Mouse (Mus musculus) hindbrain, embryonic 14.5 days (tissue): ENCODE data around the gene Foxp1. TPM values are rescaled to one million over a fixed set of nuclear protein-coding genes. Genes with fewer than 3 reads are reported as not detected.

Experiments
- ATAC-seq: fragments of 200-750 bp; cut with Nextera tagmentation; 2 replicates; pipeline ENCODE4 v1.8.0; 2017; ENCODE audit warnings: moderate number of reproducible peaks, mild to moderate bottlenecking, moderate TSS enrichment, moderate library complexity; ENCODE audit not compliant: low FRiP score
- DNase-seq: peaks from one replicate; pipeline ENCODE4 v3.0.0-alpha.2; 2015; ENCODE audit warnings: low spot score
- H3K27ac ChIP-seq: fragments of 300-500 bp; sonication (generic); 2 replicates; pipeline ENCODE4 v1.5.1; 2014; ENCODE audit warnings: mild to moderate bottlenecking, moderate library complexity
- H3K27me3 ChIP-seq: fragments of 300-500 bp; sonication (generic); 2 replicates; pipeline ENCODE4 v1.6.1; 2014; ENCODE audit warnings: mild to moderate bottlenecking, low read length, mixed read lengths; ENCODE audit not compliant: control insufficient read depth, insufficient read depth
- H3K36me3 ChIP-seq: fragments of 300-500 bp; sonication (generic); replicated peaks from 2 replicates; pipeline ENCODE4 v1.6.1; 2014; ENCODE audit not compliant: control insufficient read depth, insufficient read depth
- H3K4me1 ChIP-seq: fragments of 300-500 bp; sonication (generic); replicated peaks from 2 replicates; pipeline ENCODE4 v1.6.1; 2014; ENCODE audit warnings: antibody characterized with exemption, low read length, mixed read lengths; ENCODE audit not compliant: control insufficient read depth, insufficient read depth
- H3K4me2 ChIP-seq: fragments of 300-500 bp; sonication (generic); replicated peaks from 2 replicates; pipeline ENCODE4 v1.6.1; 2014; ENCODE audit warnings: mild to moderate bottlenecking, moderate library complexity
- H3K4me3 ChIP-seq: fragments of 300-500 bp; sonication (generic); replicated peaks from 2 replicates; pipeline ENCODE4 v1.5.1; 2014; ENCODE audit warnings: mild to moderate bottlenecking, low read length
- H3K9ac ChIP-seq: fragments of 300-500 bp; sonication (generic); 2 replicates; pipeline ENCODE4 v1.6.1; 2014
- H3K9me3 ChIP-seq: fragments of 300-500 bp; sonication (generic); 2 replicates; pipeline ENCODE4 v1.6.1; 2016; ENCODE audit warnings: low read length; ENCODE audit not compliant: control insufficient read depth
- WGBS: fragments of 180-500 bp; shearing (Covaris S2); extraction: QIAGEN DNeasy Blood & Tissue Kit; methylation state at CpG from one replicate; pipeline ENCODE4 v1.1.7; 2014; 5-methylcytosine and 5-hydroxymethylcytosine counted together
- polyA plus RNA-seq: library from polyadenylated mRNA; unstranded; fragments of >200 nt; fragmentation: Nextera tagmentation; extraction: Ambion mirVana; gene quantifications from 2 replicates; pipeline ENCODE4 v1.2.1, GENCODE M21; 2014

The Foxp1 gene
- polyA plus RNA-seq, 1 experiment from 2014 or later, result 68.3 TPM

DNA sequence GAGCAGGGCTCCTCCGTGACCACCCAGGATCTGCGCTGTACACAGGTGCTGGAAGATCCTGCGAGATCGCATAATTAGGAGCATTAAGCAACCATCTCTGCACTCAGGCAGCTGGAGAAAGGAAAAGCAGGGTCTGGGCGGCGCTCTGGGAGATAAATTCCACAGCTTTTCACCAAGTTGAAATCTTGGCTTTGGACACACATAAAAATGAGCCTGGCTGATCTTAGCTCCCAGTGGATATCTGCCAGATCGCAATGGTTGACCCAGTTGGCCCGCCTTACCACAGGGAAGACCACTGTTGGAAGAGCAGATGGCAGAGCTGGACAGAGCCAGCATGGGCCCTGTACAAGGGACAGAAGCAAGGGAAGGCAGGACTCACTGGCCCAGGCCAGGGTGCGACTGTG lies 13.3 kb downstream of the Foxp1 start:
- no peaks in the 10 kb centered on the region for H3K9me3 ChIP-seq
- 70% methylated on average over 9 of the region's 9 CpGs for WGBS
- H3K4me2 ChIP-seq, result no peak overlapping the region
- no peaks in the 10 kb centered on the region; the same call in 1 of the 2 replicates for H3K27me3 ChIP-seq
- H3K4me1 ChIP-seq, result peaks cover 11% of the 10 kb centered on the region
- H3K4me3 ChIP-seq, result no peak overlapping the region
- ATAC-seq (no peak), DNase-seq (peak; percentile 56)
- H3K27ac ChIP-seq, result no peak overlapping the region
- no peaks in the 10 kb centered on the region for H3K36me3 ChIP-seq
- no peak overlapping the region for H3K9ac ChIP-seq

DNA sequence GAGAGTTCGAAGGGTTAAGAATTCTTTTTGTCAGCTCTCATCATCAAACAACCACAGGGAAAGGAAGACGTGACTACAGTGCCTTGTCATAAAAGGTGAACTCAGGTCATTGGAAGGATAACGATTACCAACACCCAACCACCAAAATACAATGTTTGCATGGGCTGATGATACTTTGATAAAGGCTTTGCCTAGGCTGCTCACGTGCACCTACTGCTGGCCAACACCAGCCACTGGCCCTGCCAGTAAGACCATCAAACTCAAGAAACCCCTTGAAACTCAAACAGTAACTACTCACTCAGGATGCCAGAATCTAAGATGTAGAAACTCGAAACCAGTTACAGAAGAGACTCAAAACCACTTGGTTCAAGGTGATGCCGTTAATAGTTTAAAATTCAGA lies 15.7 kb downstream of the Foxp1 start:
- no peaks in the 10 kb centered on the region for H3K27me3 ChIP-seq
- no peak overlapping the region for H3K4me3 ChIP-seq
- no peak for DNase-seq
- ATAC-seq, result no peak
- WGBS, result 90% methylated on average over 6 of the region's 6 CpGs
- H3K4me2 ChIP-seq, result no peak overlapping the region
- H3K36me3 ChIP-seq, result no peaks in the 10 kb centered on the region
- no peak overlapping the region for H3K27ac ChIP-seq
- no peaks in the 10 kb centered on the region for H3K9me3 ChIP-seq
- H3K9ac ChIP-seq, result no peak overlapping the region
- H3K4me1 ChIP-seq, result peaks cover 11% of the 10 kb centered on the region; the same call in 1 of the 2 replicates

DNA sequence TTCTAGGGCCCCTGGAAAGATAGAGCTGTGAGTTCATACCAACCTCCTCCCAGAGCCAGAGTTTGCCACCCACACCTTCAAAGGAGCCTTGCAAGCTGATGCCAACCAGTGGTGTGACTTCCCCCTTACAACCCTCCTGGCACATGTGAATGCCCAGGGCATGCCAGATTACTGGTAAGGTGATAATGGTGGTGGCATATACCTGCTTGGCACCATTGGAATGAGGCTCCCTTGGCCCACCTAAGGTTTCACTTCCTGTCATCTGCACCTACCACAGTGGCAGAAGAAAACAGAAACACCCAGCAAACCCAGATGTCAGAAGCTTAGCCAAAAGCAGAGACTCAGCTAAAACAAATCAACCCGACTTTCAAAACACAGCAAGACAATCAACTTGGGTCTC lies 18.8 kb downstream of the Foxp1 start:
- Histone ChIP-seq H3K36me3 (no peaks in the 10 kb centered on the region), H3K27me3 (no peaks in the 10 kb centered on the region), H3K4me2 (no peak overlapping the region), H3K4me1 (no peaks in the 10 kb centered on the region), H3K27ac (no peak overlapping the region), H3K9ac (no peak overlapping the region), H3K4me3 (no peak overlapping the region), H3K9me3 (no peaks in the 10 kb centered on the region)
- DNase-seq (no peak), ATAC-seq (no peak)
- 84% methylated on average over 1 of the region's 1 CpGs for WGBS

- H3K27ac ChIP-seq, result no peak overlapping the region
- ATAC-seq (no peak), DNase-seq (no peak)
- no peaks in the 10 kb centered on the region for H3K36me3 ChIP-seq
- H3K9me3 ChIP-seq, result no peaks in the 10 kb centered on the region
- no peaks in the 10 kb centered on the region for H3K4me1 ChIP-seq
- 95% methylated on average over 2 of the region's 2 CpGs for WGBS
- H3K4me2 ChIP-seq, result no peak overlapping the region
- no peak overlapping the region for H3K4me3 ChIP-seq
- H3K27me3 ChIP-seq, result no peaks in the 10 kb centered on the region
- H3K9ac ChIP-seq, result no peak overlapping the region
These were observed 19.8 kb downstream of the Foxp1 start for GRCm38 (mm10) chr6:99502727-99503126.

DNA sequence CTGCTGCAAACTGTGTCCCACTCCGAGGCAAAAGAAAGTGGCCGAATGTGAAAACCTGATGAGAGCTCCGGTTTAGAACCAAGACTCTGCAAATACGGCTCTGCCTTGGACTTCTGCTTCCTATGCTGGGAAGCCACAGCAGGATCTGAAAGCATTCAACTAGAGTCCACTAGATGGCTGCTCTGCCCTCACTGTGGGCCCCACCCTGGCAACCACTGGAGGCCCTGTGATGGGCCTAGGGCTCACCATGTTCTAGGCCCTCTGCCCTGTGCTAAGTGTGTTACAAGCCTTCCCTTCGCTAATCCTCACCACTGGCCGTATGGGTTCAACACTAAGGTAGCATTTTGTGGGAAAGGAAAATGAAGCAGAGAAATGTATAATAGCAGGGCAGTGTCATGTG lies 20.2 kb downstream of the Foxp1 start:
- Histone ChIP-seq H3K27me3 (no peaks in the 10 kb centered on the region), H3K4me3 (no peak overlapping the region), H3K4me1 (no peaks in the 10 kb centered on the region), H3K9ac (no peak overlapping the region), H3K4me2 (no peak overlapping the region), H3K27ac (no peak overlapping the region), H3K36me3 (no peaks in the 10 kb centered on the region), H3K9me3 (no peaks in the 10 kb centered on the region)
- no peak for DNase-seq
- 92% methylated on average over 6 of the region's 6 CpGs for WGBS
- ATAC-seq, result no peak

DNA sequence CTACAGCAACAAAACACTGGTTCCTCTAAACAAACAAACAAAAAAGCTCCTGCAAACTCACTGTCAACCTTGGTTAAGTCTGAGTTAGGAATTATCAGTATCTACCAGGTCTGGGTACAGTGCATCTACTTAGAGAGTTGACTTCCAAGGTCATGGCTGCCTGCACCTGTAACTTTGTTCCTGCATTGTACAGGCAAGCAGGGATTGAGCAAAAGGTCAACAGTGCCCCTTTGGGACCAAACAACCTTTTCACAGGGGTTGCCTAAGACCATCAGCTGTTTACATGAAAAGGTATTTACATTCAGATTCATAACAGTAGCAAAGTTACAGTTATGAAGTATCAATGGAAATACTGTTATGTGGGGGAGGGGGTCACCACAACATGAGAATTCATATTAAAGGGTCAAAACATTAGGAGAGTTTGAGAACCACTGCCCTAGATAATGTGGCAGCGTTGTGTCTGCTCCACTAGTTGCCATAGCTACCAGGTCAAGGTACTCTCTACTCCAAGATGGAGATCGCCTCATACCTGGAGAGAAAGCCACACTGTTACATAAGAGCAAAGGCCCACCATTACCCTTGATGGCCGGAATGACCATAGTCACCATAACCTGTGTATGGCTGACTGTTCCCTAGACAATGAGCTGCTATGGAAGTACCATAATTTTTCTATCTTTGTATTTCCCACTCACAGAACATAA lies 21.8 kb downstream of the Foxp1 start:
- no peak for ATAC-seq
- Histone ChIP-seq H3K27me3 (no peaks in the 10 kb centered on the region), H3K4me3 (no peak overlapping the region), H3K4me2 (no peak overlapping the region), H3K36me3 (no peaks in the 10 kb centered on the region), H3K9ac (no peak overlapping the region), H3K4me1 (no peaks in the 10 kb centered on the region), H3K27ac (no peak overlapping the region), H3K9me3 (no peaks in the 10 kb centered on the region)
- DNase-seq, result no peak
- WGBS, result 97% methylated on average over 3 of the region's 3 CpGs

DNA sequence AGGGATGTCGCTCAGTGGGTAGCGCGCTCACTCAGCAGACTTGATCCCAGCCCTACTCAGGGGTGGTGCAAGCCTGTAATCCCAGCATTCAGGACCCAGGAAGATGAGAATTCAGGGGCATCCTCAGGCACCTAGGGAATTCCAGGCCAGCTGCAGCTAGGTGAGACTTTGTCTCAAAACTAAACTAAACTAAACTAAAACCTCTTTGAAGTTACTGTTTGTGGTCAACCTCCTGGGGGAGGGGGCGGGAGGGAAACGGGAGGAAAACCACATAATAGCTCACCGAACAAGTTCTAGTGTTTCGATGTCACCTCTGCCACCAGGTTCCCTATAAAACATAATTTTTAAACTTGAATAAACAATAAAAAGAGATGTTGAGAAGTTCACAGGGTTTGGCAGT lies 24.4 kb downstream of the Foxp1 start:
- DNase-seq, result no peak
- Histone ChIP-seq H3K4me1 (no peaks in the 10 kb centered on the region), H3K27me3 (no peaks in the 10 kb centered on the region), H3K4me2 (no peak overlapping the region), H3K27ac (no peak overlapping the region), H3K9me3 (no peaks in the 10 kb centered on the region), H3K36me3 (no peaks in the 10 kb centered on the region), H3K9ac (no peak overlapping the region), H3K4me3 (no peak overlapping the region)
- no peak for ATAC-seq
- 92% methylated on average over 7 of the region's 7 CpGs for WGBS

- DNase-seq, result no peak
- no peaks in the 10 kb centered on the region for H3K9me3 ChIP-seq
- no peak for ATAC-seq
- H3K36me3 ChIP-seq, result no peaks in the 10 kb centered on the region
- no peak overlapping the region for H3K4me3 ChIP-seq
- no peaks in the 10 kb centered on the region for H3K4me1 ChIP-seq
- no peak overlapping the region for H3K4me2 ChIP-seq
- no peak overlapping the region for H3K9ac ChIP-seq
- H3K27me3 ChIP-seq, result no peaks in the 10 kb centered on the region
- WGBS, result 64% methylated on average over 5 of the region's 5 CpGs
- no peak overlapping the region for H3K27ac ChIP-seq
These were observed 26.4 kb downstream of the Foxp1 start for GRCm38 (mm10) chr6:99496114-99496513.

DNA sequence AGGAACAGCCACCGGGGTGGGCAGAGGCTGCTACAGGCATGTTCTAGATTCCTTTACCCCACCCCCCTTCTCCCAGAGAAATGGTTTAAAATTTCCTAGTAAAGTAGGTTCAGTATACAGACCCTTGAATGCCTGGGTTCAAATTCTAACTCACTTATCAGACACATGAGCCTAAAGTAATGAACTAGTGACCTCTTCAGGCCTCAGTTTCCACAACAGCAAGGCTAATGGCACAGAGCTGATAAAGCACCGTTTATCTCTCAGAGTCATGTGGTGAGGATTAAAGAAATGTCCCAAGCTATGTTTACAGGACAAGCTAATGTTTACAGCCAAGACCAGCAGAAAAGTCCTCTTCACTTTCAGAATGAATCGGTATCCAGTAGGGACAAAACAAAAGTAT lies 29.6 kb downstream of the Foxp1 start:
- no peaks in the 10 kb centered on the region for H3K4me1 ChIP-seq
- ATAC-seq (no peak), DNase-seq (no peak)
- H3K9ac ChIP-seq, result no peak overlapping the region
- no peaks in the 10 kb centered on the region for H3K9me3 ChIP-seq
- no peak overlapping the region for H3K4me2 ChIP-seq
- H3K27me3 ChIP-seq, result no peaks in the 10 kb centered on the region; the same call in 1 of the 2 replicates
- 45% methylated on average over 3 of the region's 3 CpGs for WGBS
- H3K36me3 ChIP-seq, result no peaks in the 10 kb centered on the region
- no peak overlapping the region for H3K27ac ChIP-seq
- no peak overlapping the region for H3K4me3 ChIP-seq
